Mouse (Mus musculus) lung, embryonic 14.5 days (tissue): ENCODE results near the gene Ptprf. TPM values are rescaled to one million over a fixed set of nuclear protein-coding genes. Genes with fewer than 3 reads are reported as not detected.

Experiments
- ATAC-seq: fragments of 200-750 bp; cut with Nextera tagmentation; 2 replicates; pipeline ENCODE4 v1.8.0; 2017; ENCODE audit warnings: mild to moderate bottlenecking, moderate TSS enrichment, moderate library complexity; ENCODE audit not compliant: insufficient read depth
- DNase-seq: peaks from one replicate; pipeline ENCODE4 v3.0.0-alpha.2; 2015
- H3K27ac ChIP-seq: fragments of 300-500 bp; sonication (generic); 2 replicates; pipeline ENCODE4 v1.5.1; 2014; ENCODE audit warnings: low read depth, mild to moderate bottlenecking, moderate library complexity
- H3K27me3 ChIP-seq: fragments of 300-500 bp; sonication (generic); 2 replicates; pipeline ENCODE4 v1.6.1; 2014; ENCODE audit warnings: low read length, control low read depth; ENCODE audit not compliant: insufficient read depth
- H3K36me3 ChIP-seq: fragments of 300-500 bp; sonication (generic); 2 replicates; pipeline ENCODE4 v1.6.1; 2014; ENCODE audit warnings: control low read depth; ENCODE audit not compliant: insufficient read depth
- H3K4me1 ChIP-seq: fragments of 300-500 bp; sonication (generic); 2 replicates; pipeline ENCODE4 v1.6.1; 2014; ENCODE audit warnings: antibody characterized with exemption, control low read depth; ENCODE audit not compliant: insufficient read depth
- H3K4me2 ChIP-seq: fragments of 300-500 bp; sonication (generic); 2 replicates; pipeline ENCODE4 v1.6.1; 2014; ENCODE audit warnings: mild to moderate bottlenecking
- H3K4me3 ChIP-seq: fragments of 300-500 bp; sonication (generic); 2 replicates; pipeline ENCODE4 v1.5.1; 2014; ENCODE audit warnings: low read depth, low read length
- H3K9ac ChIP-seq: fragments of 300-500 bp; sonication (generic); 2 replicates; pipeline ENCODE4 v1.6.1; 2014
- H3K9me3 ChIP-seq: fragments of 300-500 bp; sonication (generic); 2 replicates; pipeline ENCODE4 v1.6.1; 2016; ENCODE audit warnings: low read depth, low read length, control low read depth
- CTCF ChIP-seq: IDR thresholded peaks from 2 replicates; pipeline ENCODE4 v1.5.1; 2016; ENCODE audit warnings: antibody characterized with exemption, low read depth
- WGBS: fragments of 180-500 bp; shearing (Covaris S2); extraction: QIAGEN DNeasy Blood & Tissue Kit; methylation state at CpG from one replicate; pipeline ENCODE4 v1.1.7; 2014; 5-methylcytosine and 5-hydroxymethylcytosine counted together
- polyA plus RNA-seq: library from polyadenylated mRNA; unstranded; fragments of >200 nt; fragmentation: Nextera tagmentation; extraction: Ambion mirVana; gene quantifications from 2 replicates; pipeline ENCODE4 v1.2.1, GENCODE M21; 2014

Ptprf gene
- polyA plus RNA-seq, 1 experiment from 2014 or later: 75.7 TPM

DNA sequence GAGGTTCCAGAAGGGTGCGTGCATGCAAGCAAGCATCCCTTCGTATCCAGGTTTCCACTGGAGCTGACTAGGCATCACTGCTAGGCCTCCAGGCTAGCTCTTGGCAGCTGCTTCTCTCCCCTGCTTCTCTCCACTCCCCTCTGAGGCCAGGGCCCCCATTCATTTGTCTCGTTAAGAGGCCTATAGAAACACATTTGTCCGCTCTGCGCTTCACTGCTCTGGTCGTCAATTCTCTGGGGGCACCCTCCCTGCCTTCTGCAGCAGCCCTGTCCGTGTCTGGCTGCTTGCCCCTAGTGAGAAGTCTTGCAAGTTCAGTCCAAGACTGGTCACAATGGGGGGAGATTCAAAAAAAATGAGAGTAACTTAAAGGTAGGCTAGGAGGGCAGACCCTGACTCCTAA is 16.7 kb downstream of the Ptprf start:
- Histone ChIP-seq H3K9ac (no peak overlapping the region), H3K27me3 (no peaks in the 10 kb centered on the region), H3K36me3 (peaks cover 39% of the 10 kb centered on the region; the same call in 1 of the 2 replicates), H3K4me1 (peaks cover 24% of the 10 kb centered on the region), H3K4me3 (no peak overlapping the region), H3K27ac (peak overlapping the region; percentile 82; the same call in 1 of the 2 replicates), H3K9me3 (no peaks in the 10 kb centered on the region), H3K4me2 (no peak overlapping the region)
- DNase-seq (no peak), ATAC-seq (no peak)
- WGBS: 49% methylated on average over 7 of the region's 7 CpGs
- TF ChIP-seq CTCF: no peak

DNA sequence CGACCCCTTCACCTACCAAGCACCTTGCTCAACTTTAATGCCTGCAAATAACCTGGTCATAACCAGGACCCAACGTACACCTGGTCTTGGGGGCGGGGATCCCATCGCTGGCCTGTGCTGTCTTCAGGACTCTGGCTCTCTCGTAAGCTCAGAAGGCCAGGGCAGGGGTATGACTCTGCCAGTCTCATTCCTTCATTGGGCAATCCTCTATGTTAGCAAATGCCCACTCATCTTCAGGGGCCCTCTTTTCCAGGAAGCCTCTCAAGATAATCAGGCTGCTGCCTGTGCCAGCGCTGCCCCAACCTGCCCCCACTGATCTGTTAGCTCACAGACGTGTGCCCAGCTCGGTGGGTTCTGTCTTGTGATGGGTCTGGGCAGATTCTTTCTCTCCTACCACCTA is 17.2 kb downstream of the Ptprf start:
- no peak for ATAC-seq
- no peak for DNase-seq
- WGBS: 65% methylated on average over 8 of the region's 8 CpGs

DNA sequence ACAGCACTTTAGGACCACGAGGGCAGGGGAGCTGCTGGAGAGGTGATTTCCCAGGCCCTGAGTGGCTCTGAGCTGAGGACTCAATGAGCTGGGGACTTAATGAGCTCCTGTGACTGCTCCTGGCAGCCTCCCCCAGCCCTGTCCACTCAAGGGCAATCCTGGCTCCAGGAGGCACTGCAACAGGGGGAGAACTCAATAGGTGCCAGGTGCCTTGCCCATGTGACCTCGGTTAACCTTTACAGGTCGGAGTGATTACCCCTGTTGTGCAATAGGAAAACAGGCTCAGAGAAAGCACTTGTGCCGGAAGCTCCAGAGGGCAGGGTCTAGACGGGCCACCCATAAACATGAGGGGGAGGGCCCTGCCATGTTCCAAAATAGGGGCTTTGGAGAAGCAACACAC is 17.7 kb downstream of the Ptprf start:
- H3K36me3 ChIP-seq: peaks cover 49% of the 10 kb centered on the region
- no peak overlapping the region for H3K4me2 ChIP-seq
- ATAC-seq (no peak), DNase-seq (no peak)
- H3K4me1 ChIP-seq: peaks cover 24% of the 10 kb centered on the region
- no peak for TF ChIP-seq CTCF
- no peaks in the 10 kb centered on the region for H3K9me3 ChIP-seq
- no peak overlapping the region for H3K9ac ChIP-seq
- H3K27me3 ChIP-seq: no peaks in the 10 kb centered on the region
- 49% methylated on average over 5 of the region's 5 CpGs for WGBS
- no peak overlapping the region for H3K4me3 ChIP-seq
- peak overlapping the region; percentile 85 for H3K27ac ChIP-seq

More for the DNA sequence above, 17.2 kb downstream of the Ptprf start:
- H3K27ac ChIP-seq: no peak overlapping the region; the same call in 1 of the 2 replicates
- no peaks in the 10 kb centered on the region for H3K9me3 ChIP-seq
- no peak for TF ChIP-seq CTCF
- peaks cover 24% of the 10 kb centered on the region for H3K4me1 ChIP-seq
- H3K9ac ChIP-seq: no peak overlapping the region
- peaks cover 45% of the 10 kb centered on the region for H3K36me3 ChIP-seq
- no peaks in the 10 kb centered on the region for H3K27me3 ChIP-seq
- no peak overlapping the region for H3K4me3 ChIP-seq
- H3K4me2 ChIP-seq: no peak overlapping the region

DNA sequence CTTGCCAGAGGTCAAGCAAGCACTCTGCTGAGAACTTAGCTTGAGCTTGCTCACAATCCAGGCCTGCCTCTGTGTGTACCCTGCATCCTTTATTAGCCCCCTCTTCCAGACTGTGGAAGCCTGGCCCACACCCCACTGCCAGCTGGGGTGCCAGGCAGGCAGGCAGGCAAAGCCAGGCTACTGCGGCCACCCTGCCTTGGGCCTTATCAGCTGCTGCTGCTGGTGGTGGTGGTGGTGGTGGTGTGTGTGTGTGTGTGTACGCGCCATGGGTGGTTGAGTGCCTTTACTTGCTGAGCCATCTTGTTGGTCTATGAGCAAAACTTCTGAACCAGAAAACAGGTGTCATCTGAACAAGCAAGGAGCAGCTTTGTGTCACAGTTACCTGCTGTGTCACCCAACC is 18.3 kb downstream of the Ptprf start:
- H3K4me1 ChIP-seq: peaks cover 24% of the 10 kb centered on the region
- WGBS: 71% methylated on average over 3 of the region's 3 CpGs
- H3K27me3 ChIP-seq: no peaks in the 10 kb centered on the region
- peak overlapping the region; percentile 85 for H3K27ac ChIP-seq
- no peak for DNase-seq
- no peak for TF ChIP-seq CTCF
- no peak overlapping the region for H3K9ac ChIP-seq
- H3K4me3 ChIP-seq: no peak overlapping the region
- H3K9me3 ChIP-seq: no peaks in the 10 kb centered on the region
- H3K4me2 ChIP-seq: peak overlapping the region; percentile 32; the same call in 1 of the 2 replicates
- peaks cover 54% of the 10 kb centered on the region for H3K36me3 ChIP-seq
- ATAC-seq: no peak

DNA sequence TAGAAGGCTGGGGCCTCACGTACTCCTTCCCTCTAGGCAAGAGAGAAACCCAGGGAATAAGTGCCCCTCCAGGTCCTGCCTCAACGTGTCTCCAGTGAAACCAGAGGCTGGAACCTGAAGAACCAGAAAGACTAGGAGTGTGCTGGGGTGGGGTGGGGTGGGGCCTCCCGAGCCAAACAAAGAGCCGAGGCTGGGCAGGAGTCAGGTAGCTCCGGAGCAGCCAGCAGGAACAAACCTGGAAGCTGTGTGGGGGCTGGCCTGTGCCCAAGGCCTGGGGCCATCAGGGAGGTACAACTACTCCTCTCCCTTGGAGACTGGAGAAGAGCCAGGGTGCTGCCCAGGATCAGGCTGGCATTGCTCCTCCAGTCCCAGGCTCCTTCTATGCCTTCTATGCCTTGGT is 18.9 kb downstream of the Ptprf start:
- TF ChIP-seq CTCF: no peak
- peak overlapping the region; percentile 32; the same call in 1 of the 2 replicates for H3K4me2 ChIP-seq
- no peak overlapping the region for H3K4me3 ChIP-seq
- ATAC-seq: peak; percentile 55
- peak; percentile 74 for DNase-seq
- no peaks in the 10 kb centered on the region for H3K27me3 ChIP-seq
- no peak overlapping the region for H3K9ac ChIP-seq
- H3K27ac ChIP-seq: peak overlapping the region; percentile 95
- H3K9me3 ChIP-seq: no peaks in the 10 kb centered on the region
- H3K4me1 ChIP-seq: peaks cover 20% of the 10 kb centered on the region
- H3K36me3 ChIP-seq: peaks cover 58% of the 10 kb centered on the region
- WGBS: 49% methylated on average over 5 of the region's 5 CpGs

DNA sequence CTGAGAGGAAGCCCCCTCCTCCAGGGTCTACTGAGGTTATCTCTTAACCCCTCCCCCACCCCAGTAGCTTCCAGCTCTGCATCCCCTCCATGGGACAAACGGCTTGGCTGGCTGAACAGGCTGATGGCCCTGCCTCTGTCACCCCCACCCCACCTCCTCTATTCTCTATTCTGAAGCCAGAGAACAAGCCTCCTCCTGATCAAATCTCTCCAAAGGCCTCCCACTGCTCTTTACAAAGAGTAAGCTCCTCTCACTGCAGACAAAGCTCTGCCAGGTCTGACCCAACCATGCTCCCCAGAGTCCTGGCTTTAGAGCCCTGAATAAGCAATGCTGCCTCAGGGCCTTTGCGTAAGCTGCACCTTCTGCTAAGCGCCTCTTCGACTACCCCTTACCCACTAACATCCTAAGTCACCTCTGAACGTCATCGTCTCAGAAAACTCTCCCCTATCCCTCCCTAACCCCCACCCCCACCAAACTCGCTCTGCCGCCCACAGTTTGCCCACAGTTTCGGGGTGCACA is 19.6 kb downstream of the Ptprf start:
- no peak overlapping the region for H3K4me3 ChIP-seq
- peaks cover 14% of the 10 kb centered on the region for H3K4me1 ChIP-seq
- no peaks in the 10 kb centered on the region for H3K27me3 ChIP-seq
- ATAC-seq (no peak), DNase-seq (no peak)
- TF ChIP-seq CTCF: no peak
- peaks cover 60% of the 10 kb centered on the region for H3K36me3 ChIP-seq
- peak overlapping the region; percentile 95 for H3K27ac ChIP-seq
- H3K9ac ChIP-seq: no peak overlapping the region
- H3K9me3 ChIP-seq: no peaks in the 10 kb centered on the region
- peak overlapping the region; percentile 39; the same call in 1 of the 2 replicates for H3K4me2 ChIP-seq
- 70% methylated on average over 9 of the region's 9 CpGs for WGBS

DNA sequence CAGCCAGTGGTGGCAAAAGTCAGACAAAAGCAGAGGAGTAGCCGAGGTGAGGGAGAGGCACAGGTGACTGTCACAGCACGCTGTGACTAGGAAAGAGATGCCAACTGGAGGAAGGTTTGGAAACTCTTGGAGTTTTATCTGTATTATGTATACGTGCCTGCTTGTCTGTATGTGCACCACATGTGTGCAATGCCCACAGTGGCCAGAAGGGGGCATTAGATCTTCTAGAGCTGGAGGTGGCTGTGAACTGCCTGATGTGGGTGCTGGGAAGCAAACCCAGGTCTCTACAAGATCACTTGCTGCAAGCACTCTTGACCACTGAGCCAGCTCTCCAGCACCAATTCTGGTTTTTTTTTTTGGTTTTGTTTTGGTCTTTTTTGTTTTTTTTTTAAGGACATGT is 20.5 kb downstream of the Ptprf start:
- ATAC-seq (no peak), DNase-seq (no peak)
- Histone ChIP-seq H3K36me3 (peaks cover 65% of the 10 kb centered on the region), H3K4me3 (no peak overlapping the region), H3K4me1 (peaks cover 7% of the 10 kb centered on the region), H3K9ac (no peak overlapping the region), H3K27ac (peak overlapping the region; percentile 70; the same call in 1 of the 2 replicates), H3K9me3 (no peaks in the 10 kb centered on the region), H3K27me3 (no peaks in the 10 kb centered on the region), H3K4me2 (no peak overlapping the region)
- TF ChIP-seq CTCF: peak; percentile 45
- 96% methylated on average over 3 of the region's 3 CpGs for WGBS
